Mouse (Mus musculus): ENCODE measurements around the gene Krt8.

- TF ChIP-seq CTCF (IDR thresholded peaks at IDR 0.05; ENCODE audit: borderline replicate concordance, control insufficient read depth, extremely low read depth, insufficient read depth, low read length, poor library complexity), result no peak
- no peak for TF ChIP-seq POLR2A (IDR thresholded peaks at IDR 0.05; ENCODE audit: control insufficient read depth, extremely low read depth, insufficient read depth, low read length, poor library complexity)
These were observed 45.6 kb upstream of the Krt8 start for GRCm38 (mm10) chr15:102049871-102050270.
